Mouse (Mus musculus) limb, embryonic 13.5 days (tissue): ENCODE measurements around the gene Ppp1r11. TPM values are rescaled to one million over a fixed set of nuclear protein-coding genes. Genes with fewer than 3 reads are reported as not detected.

Source experiments
- ATAC-seq: fragments of 200-750 bp; cut with Nextera tagmentation; 2 replicates; pipeline ENCODE4 v1.8.0; 2017; ENCODE audit warnings: low read depth, moderate number of reproducible peaks, moderate TSS enrichment; ENCODE audit not compliant: low FRiP score
- H3K27ac ChIP-seq: fragments of 300-500 bp; sonication (generic); 2 replicates; pipeline ENCODE4 v1.5.1; 2015; ENCODE audit warnings: inconsistent platforms, mild to moderate bottlenecking, moderate library complexity
- H3K27me3 ChIP-seq: fragments of 300-500 bp; sonication (generic); 2 replicates; pipeline ENCODE4 v1.6.1; 2015; ENCODE audit warnings: mild to moderate bottlenecking, inconsistent platforms
- H3K36me3 ChIP-seq: fragments of 300-500 bp; sonication (generic); 2 replicates; pipeline ENCODE4 v1.6.1; 2015; ENCODE audit warnings: inconsistent platforms, mild to moderate bottlenecking, moderate library complexity
- H3K4me1 ChIP-seq: fragments of 300-500 bp; sonication (generic); 2 replicates; pipeline ENCODE4 v1.6.1; 2015; ENCODE audit warnings: inconsistent platforms
- H3K4me2 ChIP-seq: fragments of 300-500 bp; sonication (generic); replicated peaks from 2 replicates; pipeline ENCODE4 v1.6.1; 2015; ENCODE audit warnings: inconsistent platforms, mild to moderate bottlenecking, moderate library complexity
- H3K4me3 ChIP-seq: fragments of 300-500 bp; sonication (generic); 2 replicates; pipeline ENCODE4 v1.5.1; 2015; ENCODE audit warnings: moderate library complexity, mild to moderate bottlenecking, inconsistent platforms
- H3K9ac ChIP-seq: fragments of 300-500 bp; sonication (generic); 2 replicates; pipeline ENCODE4 v1.6.1; 2015; ENCODE audit warnings: mild to moderate bottlenecking, inconsistent platforms
- H3K9me3 ChIP-seq: fragments of 300-500 bp; sonication (generic); 2 replicates; pipeline ENCODE4 v1.6.1; 2016; ENCODE audit warnings: inconsistent platforms
- WGBS: fragments of 180-500 bp; shearing (Covaris S2); methylation state at CpG from one replicate; pipeline ENCODE4 v1.1.7; 2015; 5-methylcytosine and 5-hydroxymethylcytosine counted together
- polyA plus RNA-seq: library from polyadenylated mRNA; unstranded; fragments of >200 nt; fragmentation: Nextera tagmentation; extraction: Ambion mirVana; gene quantifications from 2 replicates; pipeline ENCODE4 v1.2.1, GENCODE M21; 2015

Gene Ppp1r11
- polyA plus RNA-seq, 1 experiment from 2014 or later: 115 TPM

DNA sequence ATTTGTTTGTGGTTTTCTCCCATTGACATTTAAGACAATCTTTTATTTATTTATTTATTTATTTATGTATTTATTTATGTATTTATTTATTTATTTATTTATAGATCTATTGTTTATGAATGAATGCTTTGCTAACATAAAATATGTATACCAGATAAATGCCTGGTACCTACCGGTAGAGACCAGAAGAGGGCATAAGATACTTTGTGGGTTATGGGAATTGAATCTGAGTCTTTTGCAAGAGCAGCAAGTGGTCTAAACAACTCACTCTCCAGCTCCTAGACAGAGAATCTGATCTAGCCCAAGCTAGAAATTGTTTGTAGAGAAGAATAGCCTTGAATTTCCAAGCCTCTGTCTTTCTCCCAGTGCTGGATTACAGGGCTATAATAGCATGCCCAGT is 50.9 kb downstream of the Ppp1r11 start:
- H3K9ac ChIP-seq: no peak overlapping the region
- H3K4me1 ChIP-seq: no peaks in the 10 kb centered on the region
- WGBS: 41% methylated on average over 1 of the region's 1 CpGs
- H3K36me3 ChIP-seq: no peaks in the 10 kb centered on the region
- no peak overlapping the region for H3K4me3 ChIP-seq
- H3K27me3 ChIP-seq: no peaks in the 10 kb centered on the region
- no peak overlapping the region for H3K4me2 ChIP-seq
- no peak for ATAC-seq
- H3K9me3 ChIP-seq: no peaks in the 10 kb centered on the region
- no peak overlapping the region for H3K27ac ChIP-seq

DNA sequence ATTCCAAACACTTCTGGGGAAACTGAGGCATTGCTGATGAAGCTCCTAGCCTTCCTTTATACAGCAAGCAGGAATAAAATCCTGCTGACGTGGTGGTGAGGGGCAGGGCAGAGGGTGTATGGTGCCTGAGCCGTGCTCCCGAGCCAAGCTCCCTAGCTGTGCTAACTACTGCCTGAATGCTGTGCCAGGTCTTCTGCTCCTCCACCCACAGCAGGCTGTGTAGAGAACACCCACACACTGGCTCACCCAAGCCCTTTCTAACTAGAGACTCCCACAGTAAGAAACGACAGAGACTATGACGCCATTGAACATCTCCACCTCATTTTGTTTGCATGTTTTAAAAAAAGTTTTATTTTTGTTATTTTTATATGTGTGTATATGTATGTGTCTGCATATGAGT is 51.5 kb downstream of the Ppp1r11 start:
- Histone ChIP-seq H3K4me3 (no peak overlapping the region), H3K4me1 (no peaks in the 10 kb centered on the region), H3K27ac (no peak overlapping the region), H3K9me3 (no peaks in the 10 kb centered on the region), H3K9ac (no peak overlapping the region), H3K27me3 (no peaks in the 10 kb centered on the region), H3K36me3 (no peaks in the 10 kb centered on the region), H3K4me2 (no peak overlapping the region)
- WGBS: 77% methylated on average over 5 of the region's 5 CpGs
- ATAC-seq: no peak; the same call in 1 of the 2 replicates

DNA sequence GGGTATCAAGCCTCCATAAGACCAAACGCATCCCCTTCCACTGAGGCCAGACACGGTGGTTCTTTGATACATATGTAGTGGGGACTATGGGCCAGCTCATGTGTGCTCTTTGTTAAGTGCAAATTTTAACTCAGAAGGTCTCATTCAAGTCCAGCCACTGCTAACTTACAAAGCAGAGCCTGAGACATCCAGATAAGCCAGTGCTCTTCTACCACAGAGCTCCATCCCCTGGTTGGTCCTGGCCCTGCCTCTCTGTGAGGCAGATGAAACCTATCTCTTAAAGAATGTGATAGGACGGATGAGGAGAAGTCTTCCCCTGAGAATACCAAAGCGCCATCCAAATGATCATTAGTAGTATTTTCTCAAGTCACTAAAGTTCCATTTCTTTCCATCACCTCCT is 52.2 kb downstream of the Ppp1r11 start:
- H3K4me2 ChIP-seq: no peak overlapping the region
- H3K4me3 ChIP-seq: no peak overlapping the region
- 84% methylated on average over 4 of the region's 4 CpGs for WGBS
- no peak overlapping the region for H3K27ac ChIP-seq
- H3K9ac ChIP-seq: no peak overlapping the region
- no peaks in the 10 kb centered on the region for H3K27me3 ChIP-seq
- no peaks in the 10 kb centered on the region for H3K36me3 ChIP-seq
- no peaks in the 10 kb centered on the region for H3K4me1 ChIP-seq
- no peaks in the 10 kb centered on the region for H3K9me3 ChIP-seq
- ATAC-seq: no peak

Other genes with a start within 250 kb of the Ppp1r11 start
- gene H2-M10.5, start 178.8 kb downstream of the Ppp1r11 start, polyA plus RNA-seq: not detected in 2 replicates
- gene H2-M10.6, start 139.6 kb downstream of the Ppp1r11 start, polyA plus RNA-seq: not detected in 2 replicates
- gene Trim26, start 114.6 kb downstream of the Ppp1r11 start, polyA plus RNA-seq: 52.3 and 53.7 TPM in 2 replicates
- gene Trim15, start 84.5 kb downstream of the Ppp1r11 start, polyA plus RNA-seq: 0.13 and 0.28 TPM in 2 replicates
- gene Trim10, start 82.2 kb downstream of the Ppp1r11 start, polyA plus RNA-seq: 2.5 and 3.9 TPM in 2 replicates
- gene Trim40, start 61.6 kb downstream of the Ppp1r11 start, polyA plus RNA-seq: not detected in 2 replicates
- not detected in 2 replicates for gene Trim31, start 53.6 kb downstream of the Ppp1r11 start, polyA plus RNA-seq
- gene Rnf39, start 8.8 kb downstream of the Ppp1r11 start, polyA plus RNA-seq: 1.4 and 1.5 TPM in 2 replicates
- gene Znrd1, start 6.8 kb upstream of the Ppp1r11 start, polyA plus RNA-seq: 111 and 117 TPM in 2 replicates
- gene Znrd1as, start 6.9 kb upstream of the Ppp1r11 start, polyA plus RNA-seq: 5.7 and 5.8 TPM in 2 replicates
- gene 2410137M14Rik, start 29.5 kb upstream of the Ppp1r11 start, polyA plus RNA-seq: not detected in 2 replicates
- 1.3 TPM in 2 replicates for gene H2-M5, start 37.8 kb upstream of the Ppp1r11 start, polyA plus RNA-seq
- gene Zfp57, start 49.4 kb upstream of the Ppp1r11 start, polyA plus RNA-seq: 136 and 138 TPM in 2 replicates
- 0.18 and 0.22 TPM in 2 replicates for gene Mog, start 71.7 kb upstream of the Ppp1r11 start, polyA plus RNA-seq
- gene Gabbr1, start 94.2 kb upstream of the Ppp1r11 start, polyA plus RNA-seq: 13.3 and 15.2 TPM in 2 replicates
- 0.09 TPM in 1 of 2 replicates, not detected in the other for gene Olfr90, start 136.8 kb upstream of the Ppp1r11 start, polyA plus RNA-seq
- gene Olfr91, start 146.5 kb upstream of the Ppp1r11 start, polyA plus RNA-seq: not detected in 2 replicates
- gene Olfr92, start 168.3 kb upstream of the Ppp1r11 start, polyA plus RNA-seq: not detected in 2 replicates
- not detected in 2 replicates for gene Olfr93, start 209.8 kb upstream of the Ppp1r11 start, polyA plus RNA-seq
- gene Ubd, start 242.2 kb upstream of the Ppp1r11 start, polyA plus RNA-seq: not detected in 2 replicates
- not detected in 2 replicates for gene Olfr94, start 249.3 kb upstream of the Ppp1r11 start, polyA plus RNA-seq